Comparison of ENCODE assay signal across 20 mouse cellular contexts in genomic region chr9:69761569-69761968, GRCm38 (mm10). TPM values are rescaled to one million over a fixed set of nuclear protein-coding genes. Genes with fewer than 3 reads are reported as not detected.
DNase-seq lines count a peak whose midpoint lies in the region; ATAC-seq and TF ChIP-seq lines count a peak whose summit lies in the region.
"Had no signal": no experiment of that assay in that cellular context is flagged by ENCODE, and none has a peak within 500 bp of the region (broad histone marks: within the 10 kb centered on the region; RNA-seq: fewer than 3 reads in every experiment).

No protein-coding gene starts in this region.

- H3K4me1 ChIP-seq in hindbrain, postnatal 0 days (ENCODE audit: insufficient read depth, low read length) = no peaks in the 10 kb centered on the region
- H3K4me1 ChIP-seq in intestine, embryonic 15.5 days (replicated peaks) = 0 out of 2 replicates have a peak, but pooled peaks cover 6% of the 10 kb centered on the region

- ATAC-seq in hindbrain, postnatal 0 days = no peak
- no peak for ATAC-seq in intestine, embryonic 15.5 days
- ATAC-seq: intestine, embryonic 16.5 days had no signal

- H3K9ac ChIP-seq in hindbrain, postnatal 0 days (replicated peaks; ENCODE audit: low read length) = no peak overlapping the region
- H3K9ac ChIP-seq in intestine, embryonic 15.5 days = no peak overlapping the region
- H3K9ac ChIP-seq: embryonic facial prominence, embryonic 15.5 days; limb, embryonic 13.5 days had no signal

- TF ChIP-seq CTCF in hindbrain, postnatal 0 days (IDR thresholded peaks at IDR 0.05; ENCODE audit: low read depth) = no peak

- no peaks in the 10 kb centered on the region for H3K36me3 ChIP-seq in hindbrain, postnatal 0 days (ENCODE audit: insufficient read depth, low read length)
- H3K36me3 ChIP-seq in intestine, embryonic 15.5 days = no peaks in the 10 kb centered on the region
- H3K36me3 ChIP-seq: embryonic facial prominence, embryonic 15.5 days; heart, embryonic 10.5 days; limb, embryonic 13.5 days had no signal

- WGBS in hindbrain, postnatal 0 days = 3% methylated on average over 10 of the region's 10 CpGs
- WGBS in intestine, embryonic 15.5 days = 1% methylated on average over 10 of the region's 10 CpGs

- peaks cover 90% of the 10 kb centered on the region for H3K27me3 ChIP-seq in hindbrain, postnatal 0 days (ENCODE audit: insufficient read depth, low read length)
- peaks cover 89% of the 10 kb centered on the region for H3K27me3 ChIP-seq in intestine, embryonic 15.5 days (replicated peaks)

- H3K4me3 ChIP-seq in hindbrain, postnatal 0 days (ENCODE audit: low read length) = peak overlapping the region; percentile 40; the same call in 1 of the 2 replicates
- H3K4me3 ChIP-seq in intestine, embryonic 15.5 days (replicated peaks) = no peak overlapping the region
- H3K4me3 ChIP-seq: layer of hippocampus, adult 2 months; left cerebral cortex, adult 2 months had no signal

- no peak overlapping the region for H3K27ac ChIP-seq in hindbrain, postnatal 0 days
- no peak overlapping the region for H3K27ac ChIP-seq in intestine, embryonic 15.5 days
- H3K27ac ChIP-seq: embryonic facial prominence, embryonic 15.5 days; heart, embryonic 10.5 days; kidney, postnatal 0 days; layer of hippocampus, adult 2 months; left cerebral cortex, adult 2 months; limb, embryonic 13.5 days had no signal

- no peaks in the 10 kb centered on the region for H3K9me3 ChIP-seq in hindbrain, postnatal 0 days (ENCODE audit: low read length)
- H3K9me3 ChIP-seq in intestine, embryonic 15.5 days = no peaks in the 10 kb centered on the region
- H3K9me3 ChIP-seq: embryonic facial prominence, embryonic 15.5 days; heart, embryonic 10.5 days; limb, embryonic 13.5 days had no signal

- H3K4me2 ChIP-seq in hindbrain, postnatal 0 days (ENCODE audit: low read depth, low read length) = peak overlapping the region; percentile 42
- H3K4me2 ChIP-seq in intestine, embryonic 15.5 days (replicated peaks) = no peak overlapping the region
- H3K4me2 ChIP-seq: embryonic facial prominence, embryonic 15.5 days; limb, embryonic 13.5 days had no signal

- peak; percentile 5 for DNase-seq in ES-CJ7 (ENCODE audit: low read depth, low spot score)
- peak; percentile 4 for DNase-seq in ZHBTc4 (ENCODE audit: low read depth, low spot score)
- DNase-seq in hindbrain, postnatal 0 days (ENCODE audit: low spot score) = no peak
- DNase-seq in neural tube, embryonic 10.5 days (ENCODE audit: extremely low spot score, low spot score) = peak; percentile 19
- no peak for DNase-seq in frontal cortex, postnatal 36 days (ENCODE audit: low spot score in 2 of 2)
- no peak for DNase-seq in ovary, adult 18-20 months (ENCODE audit: low spot score)
- DNase-seq: cerebellum, postnatal 36 days; gastrocnemius, postnatal 14 days; heart, postnatal 14 days; lung, postnatal 36 days had no signal

RNA-seq across cellular contexts. Expression of gene Foxb1, which starts 0.8 kb away (rescaled TPM):
- total RNA-seq in hindbrain, postnatal 0 days (2014; rRNA removed) = 10.0 and 11.4 TPM in 2 replicates
- 5.5 and 5.7 TPM in 2 replicates for polyA plus RNA-seq in hindbrain, postnatal 0 days (2015; fragmentation: Nextera tagmentation; extraction: Ambion mirVana)
- polyA plus RNA-seq in intestine, embryonic 15.5 days (2015; fragmentation: Nextera tagmentation; extraction: Ambion mirVana) = not detected in 2 replicates
- total RNA-seq: gastrocnemius, postnatal 14 days; layer of hippocampus, adult 2 months; left cerebral cortex, adult 2 months had no signal
- polyA plus RNA-seq: embryonic facial prominence, embryonic 15.5 days; heart, embryonic 10.5 days; intestine, embryonic 16.5 days; kidney, postnatal 0 days; liver, embryonic 16.5 days; testis, adult 2 months had no signal

Comparison
In these comparisons a context has a peak if more than half of its experiments do, and no peak if none do; other contexts are left out.
1. DNase-seq: peak in ES-CJ7 (single experiment), ZHBTc4 (single experiment) and neural tube, embryonic 10.5 days (single experiment); none in hindbrain, postnatal 0 days (single experiment), frontal cortex, postnatal 36 days (0 of 2) and ovary, adult 18-20 months (single experiment).